Mouse (Mus musculus): ENCODE results near the gene Gpatch3.

GRCm38 (mm10) chr4:133569291-133570065 is 5.1 kb upstream of the Gpatch3 start:
- TF ChIP-seq CTCF (IDR thresholded peaks at IDR 0.05; ENCODE audit: low read depth, low read length) = no peak
- TF ChIP-seq POLR2A (IDR thresholded peaks at IDR 0.05; ENCODE audit: borderline replicate concordance, low read depth, low read length) = no peak
